Mouse (Mus musculus) megakaryocyte, embryonic 14.5 days (primary cell): ENCODE results near the gene Siah1a. TPM values are rescaled to one million over a fixed set of nuclear protein-coding genes. Genes with fewer than 3 reads are reported as not detected.

ENCODE experiments used
- H3K27me3 ChIP-seq: replicated peaks from 2 replicates; pipeline ENCODE3; 2012; ENCODE audit warnings: inconsistent platforms
- H3K36me3 ChIP-seq: replicated peaks from 2 replicates; pipeline ENCODE3; 2012; ENCODE audit warnings: low read length, inconsistent platforms, mixed read lengths
- H3K4me1 ChIP-seq: 2 replicates; pipeline ENCODE4 v1.6.1; 2012; ENCODE audit warnings: inconsistent platforms
- H3K4me3 ChIP-seq: replicated peaks from 2 replicates; pipeline ENCODE3; 2012; ENCODE audit warnings: moderate library complexity, mild to moderate bottlenecking, inconsistent platforms
- H3K9me3 ChIP-seq: 2 replicates; pipeline ENCODE4 v1.6.1; 2012; ENCODE audit warnings: inconsistent platforms
- FLI1 ChIP-seq: IDR thresholded peaks from 2 replicates; pipeline ENCODE4 v1.6.1; 2012; ENCODE audit warnings: low read length, inconsistent platforms, mixed read lengths
- GATA1 ChIP-seq: IDR thresholded peaks from 3 replicates; pipeline ENCODE4 v1.6.1; 2012; ENCODE audit warnings: mixed read lengths, low read length, inconsistent platforms, borderline replicate concordance
- polyA plus RNA-seq: library from polyadenylated mRNA; stranded (reverse); fragments of >175 nt; gene quantifications from 2 replicates; pipeline ENCODE4 v1.2.3, GENCODE M21; 2012; ENCODE audit warnings: low replicate concordance; ENCODE audit not compliant: insufficient read depth

The Siah1a gene
- polyA plus RNA-seq, 1 experiment: 3.1 TPM

DNA sequence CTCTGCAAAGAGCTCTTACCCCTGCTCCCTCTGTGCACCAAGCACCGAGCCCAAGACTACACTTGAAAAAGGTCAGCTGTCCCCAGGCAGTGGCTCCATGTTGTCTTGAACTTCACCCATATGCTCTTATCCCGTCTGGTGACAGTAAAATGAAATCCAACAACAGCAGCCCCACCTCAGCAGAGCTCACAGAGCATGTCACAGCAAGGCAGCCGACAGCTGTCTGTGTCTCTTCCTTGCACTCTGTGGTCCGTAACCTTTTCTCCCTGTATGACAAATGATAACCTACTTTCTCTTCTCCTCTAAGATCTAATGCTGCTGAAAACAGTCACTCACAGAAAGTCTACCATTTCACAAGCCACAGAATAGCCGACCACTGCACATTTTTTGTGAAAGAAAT lies 39.0 kb downstream of the Siah1a start:
- TF ChIP-seq FLI1 (no peak), GATA1 (no peak)
- no peaks in the 10 kb centered on the region for H3K27me3 ChIP-seq

DNA sequence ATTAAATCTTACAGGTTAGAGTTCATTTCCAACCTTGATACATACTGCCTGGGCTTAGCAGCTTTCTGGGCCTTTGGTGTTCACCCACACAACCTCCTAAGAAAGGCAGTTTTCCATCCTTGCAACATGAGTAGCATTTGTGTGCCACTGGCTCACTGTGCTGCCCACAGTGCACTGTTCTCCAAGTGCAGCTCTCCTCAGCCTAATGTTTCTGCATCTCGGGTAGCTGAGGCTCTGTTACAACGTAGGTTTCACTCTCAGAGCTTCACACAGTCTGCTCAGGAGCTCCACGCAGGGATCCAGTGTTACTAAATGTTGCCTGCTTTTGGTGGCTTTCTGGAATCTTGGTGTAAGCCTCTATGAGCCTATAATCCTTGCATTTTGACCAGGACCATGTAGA lies 40.4 kb downstream of the Siah1a start:
- Histone ChIP-seq H3K9me3 (no peaks in the 10 kb centered on the region), H3K27me3 (no peaks in the 10 kb centered on the region), H3K36me3 (peaks cover 81% of the 10 kb centered on the region), H3K4me3 (no peak overlapping the region), H3K4me1 (peaks cover 23% of the 10 kb centered on the region)
- no peak for TF ChIP-seq GATA1
- TF ChIP-seq FLI1: no peak

More for the DNA sequence above, 39.0 kb downstream of the Siah1a start:
- H3K4me1 ChIP-seq: peaks cover 23% of the 10 kb centered on the region
- no peak overlapping the region for H3K4me3 ChIP-seq
- no peaks in the 10 kb centered on the region for H3K9me3 ChIP-seq
- peaks cover 88% of the 10 kb centered on the region for H3K36me3 ChIP-seq

DNA sequence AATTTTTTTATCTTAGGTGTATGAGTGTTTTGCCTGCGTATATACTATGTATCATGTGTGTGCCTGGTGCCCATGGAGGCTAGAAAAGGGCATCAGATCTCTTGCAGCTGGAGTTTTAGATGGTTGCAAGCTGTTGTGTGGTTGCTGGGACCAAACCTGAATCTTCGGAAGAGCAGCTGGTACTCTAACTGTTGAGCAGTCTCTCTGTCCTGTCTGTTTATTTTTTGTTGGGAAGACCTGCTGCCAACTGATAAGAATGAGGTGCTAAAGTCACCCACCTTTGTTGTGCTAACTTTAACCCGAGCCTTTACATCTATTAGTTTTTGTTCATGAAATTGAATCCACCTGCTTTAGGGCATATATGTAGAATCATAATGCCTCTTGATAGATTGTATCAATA lies 43.3 kb downstream of the Siah1a start:
- Histone ChIP-seq H3K27me3 (no peaks in the 10 kb centered on the region), H3K4me1 (peaks cover 17% of the 10 kb centered on the region), H3K4me3 (no peak overlapping the region), H3K9me3 (no peaks in the 10 kb centered on the region), H3K36me3 (peaks cover 77% of the 10 kb centered on the region)
- TF ChIP-seq GATA1: no peak
- TF ChIP-seq FLI1: no peak

GRCm38 (mm10) chr8:86699471-86699870 lies 46.3 kb downstream of the Siah1a start:
- TF ChIP-seq GATA1: no peak
- TF ChIP-seq FLI1: no peak
- Histone ChIP-seq H3K27me3 (no peaks in the 10 kb centered on the region), H3K36me3 (peaks cover 80% of the 10 kb centered on the region), H3K4me3 (no peak overlapping the region), H3K4me1 (peaks cover 19% of the 10 kb centered on the region), H3K9me3 (no peaks in the 10 kb centered on the region)

DNA sequence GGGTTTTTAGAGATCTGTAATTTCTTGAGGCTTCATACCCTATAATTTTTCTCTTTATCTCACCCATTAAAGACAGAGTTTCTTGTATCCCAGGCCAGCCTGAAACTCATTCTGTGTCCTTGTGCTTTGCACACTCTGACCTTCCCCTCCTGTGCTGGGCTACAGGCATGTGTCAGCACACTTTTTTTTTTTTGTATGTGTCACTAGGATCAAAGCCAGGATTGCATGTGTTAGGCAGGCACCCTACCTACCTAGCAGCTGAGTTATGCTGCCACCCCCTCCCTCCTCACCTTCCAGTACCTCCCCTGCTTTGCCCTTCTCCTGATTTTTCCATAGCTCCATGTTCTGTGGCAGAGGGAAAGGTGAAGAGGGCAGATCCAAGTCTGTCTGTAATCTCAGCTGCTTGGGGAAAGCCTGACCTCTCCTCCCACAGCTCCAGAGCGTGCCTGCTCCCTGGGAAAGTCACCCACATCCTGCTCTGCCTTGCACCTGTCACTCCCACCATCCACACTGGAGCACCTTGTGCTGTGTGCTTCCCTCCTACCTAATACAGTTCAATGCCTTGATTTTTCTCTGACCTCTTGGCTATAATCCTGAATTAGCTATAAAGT lies 46.8 kb downstream of the Siah1a start:
- TF ChIP-seq FLI1 (no peak), GATA1 (no peak)
- Histone ChIP-seq H3K4me1 (peaks cover 24% of the 10 kb centered on the region), H3K4me3 (no peak overlapping the region), H3K36me3 (peaks cover 81% of the 10 kb centered on the region), H3K9me3 (no peaks in the 10 kb centered on the region), H3K27me3 (no peaks in the 10 kb centered on the region)

GRCm38 (mm10) chr8:86695703-86696102 lies 50.0 kb downstream of the Siah1a start:
- H3K9me3 ChIP-seq: no peaks in the 10 kb centered on the region
- H3K27me3 ChIP-seq: no peaks in the 10 kb centered on the region
- H3K36me3 ChIP-seq: peaks cover 75% of the 10 kb centered on the region
- TF ChIP-seq GATA1 (no peak), FLI1 (no peak)
- H3K4me1 ChIP-seq: peaks cover 44% of the 10 kb centered on the region
- H3K4me3 ChIP-seq: no peak overlapping the region

DNA sequence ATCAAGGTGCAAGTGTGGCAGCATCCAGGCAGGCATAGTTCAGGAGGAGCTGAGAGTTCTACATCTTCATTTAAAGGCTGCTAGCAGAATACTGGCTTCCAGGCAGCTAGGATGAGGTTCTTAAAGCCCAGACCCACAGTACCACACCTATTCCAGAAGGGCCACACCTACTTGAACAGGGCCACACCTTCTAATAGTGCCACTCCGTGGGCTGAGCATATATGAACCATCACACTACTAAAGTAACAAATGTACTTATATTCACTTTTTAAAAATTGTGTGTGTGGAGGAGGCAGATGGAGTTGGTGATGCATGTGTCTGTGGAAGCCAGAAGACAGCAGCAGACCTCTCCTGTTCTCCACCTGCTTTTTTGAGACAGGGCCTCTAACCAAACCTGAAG lies 51.7 kb downstream of the Siah1a start:
- TF ChIP-seq GATA1 (no peak), FLI1 (no peak)
- H3K27me3 ChIP-seq: no peaks in the 10 kb centered on the region
- H3K36me3 ChIP-seq: peaks cover 75% of the 10 kb centered on the region
- H3K9me3 ChIP-seq: no peaks in the 10 kb centered on the region
- peaks cover 55% of the 10 kb centered on the region for H3K4me1 ChIP-seq
- no peak overlapping the region for H3K4me3 ChIP-seq

DNA sequence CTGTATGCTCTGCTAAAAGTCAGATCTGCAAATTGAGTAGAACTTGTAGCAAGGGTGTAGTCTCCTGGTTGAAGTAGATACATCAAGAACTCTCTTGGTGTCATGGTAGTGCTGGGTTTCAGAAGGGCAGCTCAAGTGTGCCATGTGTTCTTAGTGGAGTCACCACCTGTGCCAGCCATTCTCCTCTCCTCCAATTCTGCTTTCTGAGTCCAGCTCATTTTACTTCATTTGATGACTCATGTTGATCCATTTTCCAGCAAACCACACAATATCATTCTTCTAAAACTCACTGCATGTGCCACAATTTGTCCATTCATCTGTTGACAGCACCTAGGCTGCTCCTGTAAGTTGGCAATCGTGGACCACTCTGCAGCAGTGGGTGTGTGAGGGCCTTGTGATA lies 53.6 kb downstream of the Siah1a start:
- H3K4me1 ChIP-seq: peaks cover 58% of the 10 kb centered on the region
- peaks cover 82% of the 10 kb centered on the region for H3K36me3 ChIP-seq
- no peak for TF ChIP-seq FLI1
- TF ChIP-seq GATA1: no peak
- no peaks in the 10 kb centered on the region for H3K9me3 ChIP-seq
- no peak overlapping the region for H3K4me3 ChIP-seq
- no peaks in the 10 kb centered on the region for H3K27me3 ChIP-seq

- no peak for TF ChIP-seq FLI1
- TF ChIP-seq GATA1: no peak
- peak overlapping the region; percentile 46 for H3K4me3 ChIP-seq
- H3K27me3 ChIP-seq: no peaks in the 10 kb centered on the region
- H3K9me3 ChIP-seq: no peaks in the 10 kb centered on the region
- peaks cover 52% of the 10 kb centered on the region for H3K36me3 ChIP-seq
- peaks cover 33% of the 10 kb centered on the region for H3K4me1 ChIP-seq
These were observed 59.1 kb downstream of the Siah1a start for GRCm38 (mm10) chr8:86686629-86687028.

Other genes with a start within 250 kb of the Siah1a start
- not detected in 2 replicates for gene Abcc12, start 165.2 kb downstream of the Siah1a start, polyA plus RNA-seq
- gene Lonp2, start 121.9 kb downstream of the Siah1a start, polyA plus RNA-seq: 14.9 and 69.1 TPM in 2 replicates
- gene Gm10638, start 235 bp downstream of the Siah1a start, polyA plus RNA-seq: 4.0 and 17.9 TPM in 2 replicates
- gene N4bp1, start 139.3 kb upstream of the Siah1a start, polyA plus RNA-seq: 9.9 and 12.9 TPM in 2 replicates